In genomic region chr10:22272914-22273683, GRCm38 (mm10) we compare ENCODE assay signal across 8 mouse cellular contexts.
A peak's percentile ranks its signal among the peaks of the same experiment; 100 is the strongest.
DNase-seq lines count a peak whose midpoint lies in the region; ATAC-seq and TF ChIP-seq lines count a peak whose summit lies in the region.
"Not testable (repeated sequence)": the region's sequence is repeated elsewhere in the genome, so short reads cannot be mapped to it uniquely, and the experiment has no call there.

No protein-coding gene starts in this region.

- TF ChIP-seq POLR2A in kidney, adult 2 months (IDR thresholded peaks at IDR 0.05; ENCODE audit: low read depth, low read length), result not testable (repeated sequence)

- peak; percentile 27 to 39 for DNase-seq in B cell, adult 2 months
- DNase-seq in heart, postnatal 14 days, result peak; percentile 6 to 14
- DNase-seq in kidney, adult 2 months, result peak; percentile 1
- DNase-seq in liver, embryonic 11.5 days (ENCODE audit: low spot score), result peak; percentile 32
- DNase-seq in midbrain, embryonic 10.5 days (ENCODE audit: low spot score), result peak; percentile 25
- peak; percentile 38 for DNase-seq in ovary, postnatal 36 days (ENCODE audit: low spot score)

- intact Hi-C loops in heart, postnatal 14 days (cut with DNase I), result not testable (repeated sequence)

- peaks cover 17% of the 10 kb centered on the region for H3K27me3 ChIP-seq in forebrain, embryonic 13.5 days
- not testable (repeated sequence) for H3K27me3 ChIP-seq in kidney, adult 2 months (replicated peaks; ENCODE audit: control insufficient read depth, insufficient read depth, low read length)
- peaks cover 16% of the 10 kb centered on the region for H3K27me3 ChIP-seq in liver, embryonic 11.5 days (replicated peaks; ENCODE audit: control insufficient read depth, insufficient read depth, low read length)
- peaks cover 22% of the 10 kb centered on the region for H3K27me3 ChIP-seq in midbrain, embryonic 10.5 days (ENCODE audit: low read depth, poor library complexity, severe bottlenecking)

- TF ChIP-seq CTCF in kidney, adult 2 months (conservative IDR thresholded peaks at IDR 0.05; ENCODE audit: insufficient read depth, insufficient read length, low read depth, low read length), result not testable (repeated sequence)

- not testable (repeated sequence) for H3K9ac ChIP-seq in forebrain, embryonic 13.5 days; liver, embryonic 11.5 days (ENCODE audit: low read depth, low read length)

- H3K9me3 ChIP-seq in forebrain, embryonic 13.5 days (replicated peaks); liver, embryonic 11.5 days (ENCODE audit: control insufficient read depth, low read length); midbrain, embryonic 10.5 days (replicated peaks): not testable (repeated sequence)

- 2% methylated on average over 37 of the region's 37 CpGs for WGBS in forebrain, embryonic 13.5 days
- WGBS in kidney, adult 2 months, result 4% methylated on average over 37 of the region's 37 CpGs
- whole genome bisulfite sequencing in liver, embryonic 11.5 days, result 4% methylated on average over 37 of the region's 37 CpGs
- 4% methylated on average over 37 of the region's 37 CpGs for WGBS in midbrain, embryonic 10.5 days

- H3K4me2 ChIP-seq in forebrain, embryonic 13.5 days, result peak overlapping the region; percentile 83
- H3K4me2 ChIP-seq in liver, embryonic 11.5 days, result peak overlapping the region; percentile 78

- peak; percentile 75 for ATAC-seq in forebrain, embryonic 13.5 days
- not testable (repeated sequence) for ATAC-seq in liver, embryonic 11.5 days (replicated peaks; ENCODE audit: low FRiP score)

- not testable (repeated sequence) for H3K4me1 ChIP-seq in brown adipose tissue, adult 24 weeks (ENCODE audit: control insufficient read depth, insufficient read depth, insufficient read length, low read length); kidney, adult 2 months (ENCODE audit: control insufficient read depth, insufficient read depth, low read length); liver, embryonic 11.5 days (replicated peaks; ENCODE audit: control insufficient read depth, insufficient read depth, low read length)
- peaks cover 15% of the 10 kb centered on the region for H3K4me1 ChIP-seq in forebrain, embryonic 13.5 days
- H3K4me1 ChIP-seq in midbrain, embryonic 10.5 days, result peaks cover 30% of the 10 kb centered on the region

- H3K27ac ChIP-seq in brown adipose tissue, adult 24 weeks (replicated peaks; ENCODE audit: low read depth, low read length); forebrain, embryonic 13.5 days; kidney, adult 2 months (ENCODE audit: insufficient read depth, low read depth, low read length); liver, embryonic 11.5 days (ENCODE audit: low read depth, low read length): not testable (repeated sequence)
- peak overlapping the region; percentile 74 for H3K27ac ChIP-seq in midbrain, embryonic 10.5 days (replicated peaks)

- peak overlapping the region; percentile 50 for H3K4me3 ChIP-seq in brown adipose tissue, adult 24 weeks (ENCODE audit: insufficient read depth, low read depth, low read length)
- H3K4me3 ChIP-seq in forebrain, embryonic 13.5 days, result peak overlapping the region; percentile 49
- peak overlapping the region; percentile 28 for H3K4me3 ChIP-seq in kidney, adult 2 months (ENCODE audit: insufficient read depth, low read depth, low read length)
- peak overlapping the region; percentile 53 for H3K4me3 ChIP-seq in liver, embryonic 11.5 days (ENCODE audit: low read depth, low read length)
- peak overlapping the region; percentile 62 for H3K4me3 ChIP-seq in midbrain, embryonic 10.5 days

- H3K36me3 ChIP-seq in forebrain, embryonic 13.5 days (ENCODE audit: poor library complexity, severe bottlenecking); kidney, adult 2 months (ENCODE audit: control insufficient read depth, insufficient read depth, low read length); liver, embryonic 11.5 days (ENCODE audit: control insufficient read depth, insufficient read depth, low read length); midbrain, embryonic 10.5 days: not testable (repeated sequence)
